Mouse (Mus musculus): ENCODE results near the gene Cfap46. TPM values are rescaled to one million over a fixed set of nuclear protein-coding genes. Genes with fewer than 3 reads are reported as not detected.

Gene Cfap46
- polyA plus RNA-seq, 1 experiment from 2014 or later, result 0.50 TPM

- no peak for ATAC-seq (ENCODE audit: insufficient read depth, low FRiP score, low TSS enrichment)
Observed at GRCm38 (mm10) chr7:139706411-139707120, 22.9 kb upstream of the Cfap46 start.

DNA sequence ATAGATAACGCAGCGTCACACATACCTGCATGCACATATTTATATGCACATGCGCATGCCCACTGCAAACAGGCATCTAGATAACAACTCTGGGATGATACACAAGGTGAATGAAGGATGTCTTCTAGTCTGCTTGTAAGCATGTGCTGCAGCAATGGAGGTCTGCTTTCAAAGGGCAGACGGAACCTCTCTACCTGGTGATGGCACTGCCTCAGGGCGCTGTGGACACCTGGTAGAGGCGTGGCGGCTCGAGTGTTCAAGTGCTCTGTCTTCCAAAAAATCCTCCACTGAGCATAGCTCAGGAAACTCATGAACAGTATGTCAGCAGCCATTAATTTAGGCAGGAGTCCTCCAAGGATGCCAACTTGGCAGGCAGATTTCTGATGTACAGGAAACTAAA is 22.2 kb upstream of the Cfap46 start:
- 88% methylated on average over 8 of the region's 8 CpGs for WGBS
- ATAC-seq (ENCODE audit: insufficient read depth, low FRiP score, low TSS enrichment), result no peak
- H3K36me3 ChIP-seq (ENCODE audit: control insufficient read depth, insufficient read depth, low read length), result no peaks in the 10 kb centered on the region

More at GRCm38 (mm10) chr7:139706411-139707120, 22.9 kb upstream of the Cfap46 start:
- Histone ChIP-seq H3K27me3 (ENCODE audit: control insufficient read depth, insufficient read depth, low read length) (no peaks in the 10 kb centered on the region), H3K4me3 (ENCODE audit: low read depth, low read length) (no peak overlapping the region), H3K9me3 (ENCODE audit: control insufficient read depth, low read length) (no peaks in the 10 kb centered on the region), H3K27ac (ENCODE audit: low read depth, low read length) (no peak overlapping the region), H3K9ac (ENCODE audit: low read length) (no peak overlapping the region), H3K4me1 (ENCODE audit: control insufficient read depth, insufficient read depth, low read length) (no peaks in the 10 kb centered on the region), H3K36me3 (ENCODE audit: control insufficient read depth, insufficient read depth, low read length) (no peaks in the 10 kb centered on the region), H3K4me2 (ENCODE audit: low read depth) (no peak overlapping the region)
- DNase-seq (ENCODE audit: low spot score), result no peak
- WGBS, result 37% methylated on average over 13 of the region's 13 CpGs

DNA sequence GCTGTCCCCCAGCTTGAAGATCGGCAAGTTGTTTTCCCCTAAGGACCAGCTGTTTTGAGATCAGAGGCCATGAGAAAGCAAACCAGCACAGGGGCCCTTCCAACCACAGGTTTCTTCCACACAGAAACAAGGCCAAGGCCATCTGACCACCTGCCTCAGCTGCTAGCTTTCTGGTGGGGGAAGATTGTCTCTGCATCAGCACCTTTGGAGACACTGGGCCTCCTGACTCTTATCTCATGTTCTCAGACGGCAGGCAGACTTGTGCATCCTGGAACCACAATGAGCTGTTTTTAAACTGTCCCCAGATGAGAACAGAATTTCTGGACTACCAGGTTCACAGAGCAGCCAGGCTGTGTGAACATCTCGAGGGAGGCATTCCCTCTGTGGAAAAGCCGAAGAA is 21.5 kb upstream of the Cfap46 start:
- Histone ChIP-seq H3K9me3 (ENCODE audit: control insufficient read depth, low read length) (no peaks in the 10 kb centered on the region), H3K4me1 (ENCODE audit: control insufficient read depth, insufficient read depth, low read length) (no peaks in the 10 kb centered on the region), H3K4me3 (ENCODE audit: low read depth, low read length) (no peak overlapping the region), H3K27me3 (ENCODE audit: control insufficient read depth, insufficient read depth, low read length) (no peaks in the 10 kb centered on the region), H3K27ac (ENCODE audit: low read depth, low read length) (no peak overlapping the region), H3K9ac (ENCODE audit: low read length) (no peak overlapping the region), H3K4me2 (ENCODE audit: low read depth) (no peak overlapping the region), H3K36me3 (ENCODE audit: control insufficient read depth, insufficient read depth, low read length) (no peaks in the 10 kb centered on the region)
- ATAC-seq (ENCODE audit: insufficient read depth, low FRiP score, low TSS enrichment), result no peak
- DNase-seq (ENCODE audit: low spot score), result no peak
- WGBS, result 75% methylated on average over 4 of the region's 4 CpGs

More for the DNA sequence above, 22.2 kb upstream of the Cfap46 start:
- Histone ChIP-seq H3K4me2 (ENCODE audit: low read depth) (no peak overlapping the region), H3K27me3 (ENCODE audit: control insufficient read depth, insufficient read depth, low read length) (no peaks in the 10 kb centered on the region), H3K4me3 (ENCODE audit: low read depth, low read length) (no peak overlapping the region), H3K27ac (ENCODE audit: low read depth, low read length) (no peak overlapping the region), H3K9me3 (ENCODE audit: control insufficient read depth, low read length) (no peaks in the 10 kb centered on the region), H3K9ac (ENCODE audit: low read length) (no peak overlapping the region), H3K4me1 (ENCODE audit: control insufficient read depth, insufficient read depth, low read length) (no peaks in the 10 kb centered on the region)
- no peak for DNase-seq (ENCODE audit: low spot score)

- H3K9ac ChIP-seq (ENCODE audit: low read length), result no peak overlapping the region; the same call in 1 of the 2 replicates
- H3K36me3 ChIP-seq (ENCODE audit: control insufficient read depth, insufficient read depth, low read length), result no peaks in the 10 kb centered on the region
- H3K9me3 ChIP-seq (ENCODE audit: control insufficient read depth, low read length), result no peaks in the 10 kb centered on the region
- H3K4me1 ChIP-seq (ENCODE audit: control insufficient read depth, insufficient read depth, low read length), result no peaks in the 10 kb centered on the region
- WGBS, result 13% methylated on average over 2 of the region's 2 CpGs
- no peak overlapping the region for H3K4me3 ChIP-seq (ENCODE audit: low read depth, low read length)
- H3K27ac ChIP-seq (ENCODE audit: low read depth, low read length), result no peak overlapping the region
- DNase-seq (ENCODE audit: low spot score), result no peak
- no peak for ATAC-seq (ENCODE audit: insufficient read depth, low FRiP score, low TSS enrichment)
- H3K27me3 ChIP-seq (ENCODE audit: control insufficient read depth, insufficient read depth, low read length), result no peaks in the 10 kb centered on the region
- no peak overlapping the region for H3K4me2 ChIP-seq (ENCODE audit: low read depth)
Observed at GRCm38 (mm10) chr7:139703826-139704199, 20.2 kb upstream of the Cfap46 start.

DNA sequence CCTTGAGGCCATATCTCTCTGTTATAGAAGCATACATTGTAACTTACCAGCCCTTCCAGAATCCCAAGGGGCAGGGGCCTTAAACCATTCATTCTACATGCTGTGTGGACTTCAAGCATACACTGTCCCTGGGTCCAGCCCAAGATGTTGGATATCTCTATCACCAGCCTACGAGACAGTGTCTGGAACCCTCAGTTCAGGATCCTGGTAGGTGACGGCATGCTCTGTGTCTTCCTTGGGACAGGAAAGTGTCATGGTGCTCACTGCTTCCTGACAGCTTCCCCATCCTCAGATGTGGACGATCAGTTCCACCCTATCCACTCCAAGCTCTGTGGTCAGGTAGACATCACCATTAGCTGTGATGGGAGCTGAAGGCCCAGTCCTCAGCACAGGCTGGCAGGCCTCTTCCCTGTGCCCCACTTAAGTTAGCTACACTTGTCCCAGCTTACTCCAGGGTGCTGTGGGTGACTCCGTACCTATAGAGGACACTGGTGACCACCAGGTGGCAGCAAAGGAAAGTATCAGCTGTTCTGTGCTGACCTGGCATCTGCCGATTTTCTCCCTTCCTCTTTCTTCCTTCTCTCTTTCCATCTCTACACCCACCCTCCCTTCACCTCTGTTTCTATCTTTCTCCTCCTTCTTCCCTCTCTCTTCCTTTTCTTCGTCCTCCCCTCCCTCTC is 19.7 kb upstream of the Cfap46 start:
- Histone ChIP-seq H3K4me2 (ENCODE audit: low read depth) (no peak overlapping the region), H3K27me3 (ENCODE audit: control insufficient read depth, insufficient read depth, low read length) (no peaks in the 10 kb centered on the region), H3K27ac (ENCODE audit: low read depth, low read length) (no peak overlapping the region), H3K9me3 (ENCODE audit: control insufficient read depth, low read length) (no peaks in the 10 kb centered on the region), H3K9ac (ENCODE audit: low read length) (no peak overlapping the region; the same call in 1 of the 2 replicates), H3K36me3 (ENCODE audit: control insufficient read depth, insufficient read depth, low read length) (no peaks in the 10 kb centered on the region), H3K4me1 (ENCODE audit: control insufficient read depth, insufficient read depth, low read length) (no peaks in the 10 kb centered on the region), H3K4me3 (ENCODE audit: low read depth, low read length) (no peak overlapping the region)
- peak; percentile 69; the same call in 1 of the 2 replicates for ATAC-seq (ENCODE audit: insufficient read depth, low FRiP score, low TSS enrichment)
- peak; percentile 76 for DNase-seq (ENCODE audit: low spot score)
- 33% methylated on average over 6 of the region's 6 CpGs for WGBS

DNA sequence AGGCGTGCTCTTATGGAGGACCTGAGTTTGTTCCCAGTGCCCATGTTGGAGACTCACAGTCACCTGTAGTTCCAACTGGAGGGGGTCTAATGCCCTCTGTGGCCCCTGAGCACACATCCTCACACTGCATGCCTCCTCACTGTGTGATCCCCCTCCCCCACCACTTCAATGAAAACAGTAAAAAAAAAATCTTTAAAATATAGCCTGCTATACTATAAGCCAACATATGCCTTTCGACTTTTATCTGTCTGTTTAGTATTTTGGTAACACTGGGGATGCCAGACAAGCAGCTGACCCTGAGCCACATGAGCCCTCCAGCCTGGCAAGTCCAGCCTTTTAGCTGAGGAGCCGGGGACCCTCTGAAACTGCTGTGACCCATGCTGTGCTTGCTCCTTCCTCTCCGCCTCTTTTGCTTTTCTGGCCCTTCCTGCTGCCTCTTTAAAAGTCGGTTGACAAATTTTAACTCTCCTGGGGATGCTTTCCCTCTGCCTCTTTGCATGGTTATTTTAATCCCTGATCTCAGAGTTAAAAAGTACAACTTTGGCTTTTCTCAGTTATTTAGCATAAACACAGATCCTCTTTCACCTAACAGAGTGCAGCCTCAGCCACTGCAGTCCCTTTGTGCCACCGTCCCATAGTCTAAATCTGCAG is 18.2 kb upstream of the Cfap46 start:
- ATAC-seq (ENCODE audit: insufficient read depth, low FRiP score, low TSS enrichment), result no peak
- H3K36me3 ChIP-seq (ENCODE audit: control insufficient read depth, insufficient read depth, low read length), result no peaks in the 10 kb centered on the region
- no peak overlapping the region for H3K27ac ChIP-seq (ENCODE audit: low read depth, low read length)
- H3K27me3 ChIP-seq (ENCODE audit: control insufficient read depth, insufficient read depth, low read length), result no peaks in the 10 kb centered on the region
- H3K9ac ChIP-seq (ENCODE audit: low read length), result no peak overlapping the region
- no peaks in the 10 kb centered on the region for H3K4me1 ChIP-seq (ENCODE audit: control insufficient read depth, insufficient read depth, low read length)
- H3K4me2 ChIP-seq (ENCODE audit: low read depth), result no peak overlapping the region
- no peaks in the 10 kb centered on the region for H3K9me3 ChIP-seq (ENCODE audit: control insufficient read depth, low read length)
- H3K4me3 ChIP-seq (ENCODE audit: low read depth, low read length), result no peak overlapping the region
- no peak for DNase-seq (ENCODE audit: low spot score)
- WGBS, result 29% methylated on average over 6 of the region's 6 CpGs

DNA sequence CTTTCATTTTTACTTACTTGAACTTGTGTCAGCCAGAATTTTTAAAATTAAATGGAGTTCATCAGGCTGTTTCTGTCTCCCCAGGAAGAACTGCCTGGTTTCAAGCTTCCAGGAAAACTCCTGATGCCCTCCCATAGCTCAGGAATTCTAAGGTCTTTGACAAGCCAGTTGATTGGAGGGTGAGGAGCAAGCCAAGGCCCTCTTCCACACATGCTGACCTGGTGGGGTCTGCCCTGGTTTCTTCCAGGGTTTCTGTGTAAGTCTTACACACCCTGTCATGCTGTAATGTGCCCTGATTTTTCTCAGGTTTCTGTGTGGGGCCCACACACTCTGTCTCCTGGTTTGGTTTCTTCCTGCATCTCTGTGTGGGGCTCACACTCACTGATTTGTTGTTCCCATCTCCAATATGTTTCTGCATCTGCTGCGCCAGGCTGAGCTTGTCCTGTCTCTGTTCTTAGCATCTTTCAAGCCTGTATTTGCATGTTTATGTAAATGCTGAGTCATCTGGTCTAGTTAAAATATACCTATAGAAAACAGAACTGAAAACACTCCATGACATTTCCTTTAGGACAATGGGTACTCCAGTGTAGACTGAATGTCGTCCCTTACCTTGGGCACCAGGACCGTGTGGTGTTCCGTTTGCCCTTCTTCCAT is 9.2 kb upstream of the Cfap46 start:
- no peak overlapping the region for H3K9ac ChIP-seq (ENCODE audit: low read length)
- H3K36me3 ChIP-seq (ENCODE audit: control insufficient read depth, insufficient read depth, low read length), result no peaks in the 10 kb centered on the region
- H3K4me1 ChIP-seq (ENCODE audit: control insufficient read depth, insufficient read depth, low read length), result no peaks in the 10 kb centered on the region
- no peak overlapping the region for H3K27ac ChIP-seq (ENCODE audit: low read depth, low read length)
- no peak for DNase-seq (ENCODE audit: low spot score)
- H3K4me2 ChIP-seq (ENCODE audit: low read depth), result no peak overlapping the region
- WGBS, result 95% methylated on average over 4 of the region's 4 CpGs
- no peak overlapping the region for H3K4me3 ChIP-seq (ENCODE audit: low read depth, low read length)
- ATAC-seq (ENCODE audit: insufficient read depth, low FRiP score, low TSS enrichment), result no peak
- H3K9me3 ChIP-seq (ENCODE audit: control insufficient read depth, low read length), result no peaks in the 10 kb centered on the region
- H3K27me3 ChIP-seq (ENCODE audit: control insufficient read depth, insufficient read depth, low read length), result no peaks in the 10 kb centered on the region

- no peak for ATAC-seq (ENCODE audit: insufficient read depth, low FRiP score, low TSS enrichment)
- Histone ChIP-seq H3K27ac (ENCODE audit: low read depth, low read length) (no peak overlapping the region), H3K4me1 (ENCODE audit: control insufficient read depth, insufficient read depth, low read length) (no peaks in the 10 kb centered on the region), H3K27me3 (ENCODE audit: control insufficient read depth, insufficient read depth, low read length) (no peaks in the 10 kb centered on the region), H3K36me3 (ENCODE audit: control insufficient read depth, insufficient read depth, low read length) (no peaks in the 10 kb centered on the region), H3K4me3 (ENCODE audit: low read depth, low read length) (no peak overlapping the region), H3K9ac (ENCODE audit: low read length) (no peak overlapping the region), H3K4me2 (ENCODE audit: low read depth) (no peak overlapping the region), H3K9me3 (ENCODE audit: control insufficient read depth, low read length) (no peaks in the 10 kb centered on the region)
- DNase-seq (ENCODE audit: low spot score), result no peak
- WGBS, result 90% methylated on average over 11 of the region's 11 CpGs
Observed at GRCm38 (mm10) chr7:139692211-139692610, 8.6 kb upstream of the Cfap46 start.

All from neural tube, embryonic 11.5 days (tissue).